Mouse (Mus musculus) myocyte (in vitro differentiated cells): ENCODE measurements around the gene Pitx1.

ENCODE experiments used
- CEBPB ChIP-seq: IDR thresholded peaks from 2 replicates; pipeline ENCODE4 v1.6.1; 2011; ENCODE audit warnings: mild to moderate bottlenecking, moderate library complexity; ENCODE audit not compliant: poor library complexity, insufficient read depth, severe bottlenecking
- MAX ChIP-seq: IDR thresholded peaks from one replicate; pipeline ENCODE4 v1.6.1; 2011; ENCODE audit warnings: low read depth, mild to moderate bottlenecking, control low read depth
- MYOD1 ChIP-seq, 3 experiments: IDR thresholded peaks; one replicate each; pipeline ENCODE4 v1.6.1; 2011; ENCODE audit warnings: control low read depth in 2 of 3, low read depth in 2 of 3, mild to moderate bottlenecking in 2 of 3, moderate library complexity in 1 of 3; ENCODE audit not compliant: insufficient read length in 2 of 3, control insufficient read depth in 1 of 3
- MYOG ChIP-seq, 3 experiments: IDR thresholded peaks; one replicate each; pipeline ENCODE4 v1.6.1; 2011; ENCODE audit warnings: control low read depth in 2 of 3, low read depth in 2 of 3, mild to moderate bottlenecking in 2 of 3; ENCODE audit not compliant: insufficient read length in 2 of 3, control insufficient read depth in 1 of 3, insufficient read depth in 1 of 3
- POLR2A ChIP-seq: IDR thresholded peaks from one replicate; pipeline ENCODE4 v1.6.1; 2011; ENCODE audit warnings: low read depth, mild to moderate bottlenecking, control low read depth, moderate library complexity; ENCODE audit not compliant: insufficient read length
- TCF3 ChIP-seq: IDR thresholded peaks from one replicate; pipeline ENCODE4 v1.6.1; 2011; ENCODE audit warnings: low read depth, control low read depth; ENCODE audit not compliant: insufficient read length

- TF ChIP-seq MAX (no peak), CEBPB (no peak), TCF3 (no peak), POLR2A (no peak), MYOD1 (IDR thresholded peaks at IDR 0.05; ENCODE audit: control insufficient read depth in 1 of 3, insufficient read length in 2 of 3, low read depth in 2 of 3) (no peak), MYOG (IDR thresholded peaks at IDR 0.05; ENCODE audit: control insufficient read depth in 1 of 3, insufficient read depth in 1 of 3, insufficient read length in 2 of 3, low read depth in 2 of 3) (no peak)
Observed at GRCm38 (mm10) chr13:55784268-55784667, 51.7 kb downstream of the Pitx1 start, which contains the start of gene Catsper3.
